Mouse (Mus musculus) liver, embryonic 16.5 days (tissue): ENCODE results near the gene Itgb7. TPM values are rescaled to one million over a fixed set of nuclear protein-coding genes. Genes with fewer than 3 reads are reported as not detected.

Source experiments
- ATAC-seq: fragments of 200-750 bp; cut with Nextera tagmentation; 2 replicates; pipeline ENCODE4 v1.8.0; 2017; ENCODE audit warnings: low read depth, mild to moderate bottlenecking, moderate number of reproducible peaks, moderate library complexity
- H3K27ac ChIP-seq: fragments of 300-500 bp; sonication (generic); 2 replicates; pipeline ENCODE4 v1.5.1; 2014; ENCODE audit warnings: mild to moderate bottlenecking, low read length
- H3K27me3 ChIP-seq: fragments of 300-500 bp; sonication (generic); 2 replicates; pipeline ENCODE4 v1.6.1; 2014; ENCODE audit warnings: low read depth, low read length, mixed read lengths; ENCODE audit not compliant: control insufficient read depth, insufficient read depth
- H3K36me3 ChIP-seq: fragments of 300-500 bp; sonication (generic); 2 replicates; pipeline ENCODE4 v1.6.1; 2014; ENCODE audit warnings: mild to moderate bottlenecking; ENCODE audit not compliant: control insufficient read depth, insufficient read depth
- H3K4me1 ChIP-seq: fragments of 300-500 bp; sonication (generic); 2 replicates; pipeline ENCODE4 v1.6.1; 2014; ENCODE audit warnings: low read depth, low read length, mixed read lengths; ENCODE audit not compliant: control insufficient read depth
- H3K4me2 ChIP-seq: fragments of 300-500 bp; sonication (generic); 2 replicates; pipeline ENCODE4 v1.6.1; 2014; ENCODE audit warnings: low read depth, low read length, mixed read lengths
- H3K4me3 ChIP-seq: fragments of 300-500 bp; sonication (generic); 2 replicates; pipeline ENCODE4 v1.5.1; 2014; ENCODE audit warnings: low read depth, mild to moderate bottlenecking, low read length
- H3K9ac ChIP-seq: fragments of 300-500 bp; sonication (generic); 2 replicates; pipeline ENCODE4 v1.6.1; 2014; ENCODE audit warnings: low read depth, low read length
- H3K9me3 ChIP-seq: fragments of 300-500 bp; sonication (generic); replicated peaks from 2 replicates; pipeline ENCODE4 v1.6.1; 2016; ENCODE audit warnings: low read length; ENCODE audit not compliant: control insufficient read depth
- WGBS: fragments of 180-500 bp; shearing (Covaris S2); extraction: QIAGEN DNeasy Blood & Tissue Kit; methylation state at CpG from one replicate; pipeline ENCODE4 v1.1.7; 2014; ENCODE audit not compliant: insufficient replicate concordance; 5-methylcytosine and 5-hydroxymethylcytosine counted together
- polyA plus RNA-seq: library from polyadenylated mRNA; unstranded; fragments of >200 nt; fragmentation: Nextera tagmentation; extraction: Ambion mirVana; gene quantifications from 2 replicates; pipeline ENCODE4 v1.2.1, GENCODE M21; 2015

The Itgb7 gene
- 5.5 and 5.6 TPM in 2 replicates for polyA plus RNA-seq

GRCm38 (mm10) chr15:102231748-102232147 is at the start of gene Itgb7:
Itgb7 (minus strand) TSS chr15:102231944.
- 7% methylated on average over 6 of the region's 6 CpGs for WGBS
- no peaks in the 10 kb centered on the region for H3K9me3 ChIP-seq
- no peak within 1 kb of the TSS for H3K27ac ChIP-seq
- no peaks in the 10 kb centered on the region for H3K27me3 ChIP-seq
- peaks cover 33% of the 10 kb centered on the region for H3K4me1 ChIP-seq
- peak within 1 kb of the TSS; percentile 29 for H3K4me3 ChIP-seq
- H3K36me3 ChIP-seq = no peaks in the 10 kb centered on the region
- H3K4me2 ChIP-seq = peak within 1 kb of the TSS; percentile 47
- H3K9ac ChIP-seq = no peak within 1 kb of the TSS
- peak; percentile 92 for ATAC-seq

GRCm38 (mm10) chr15:102280623-102281022 is 48.9 kb upstream of the Itgb7 start:
- Histone ChIP-seq H3K4me2 (peak overlapping the region; percentile 90; the same call in 1 of the 2 replicates), H3K36me3 (no peaks in the 10 kb centered on the region; the same call in 1 of the 2 replicates), H3K4me1 (peaks cover 33% of the 10 kb centered on the region), H3K9ac (no peak overlapping the region; the same call in 1 of the 2 replicates), H3K27me3 (no peaks in the 10 kb centered on the region), H3K4me3 (no peak overlapping the region; the same call in 1 of the 2 replicates), H3K27ac (no peak overlapping the region), H3K9me3 (no peaks in the 10 kb centered on the region)
- 84% methylated on average over 19 of the region's 19 CpGs for WGBS
- ATAC-seq = no peak

GRCm38 (mm10) chr15:102279783-102280520 is 48.2 kb upstream of the Itgb7 start:
- WGBS = 15% methylated on average over 13 of the region's 13 CpGs
- no peaks in the 10 kb centered on the region for H3K9me3 ChIP-seq
- H3K27me3 ChIP-seq = no peaks in the 10 kb centered on the region
- peak; percentile 20 for ATAC-seq
- peak overlapping the region; percentile 62 for H3K27ac ChIP-seq
- H3K4me2 ChIP-seq = peak overlapping the region; percentile 90
- H3K9ac ChIP-seq = peak overlapping the region; percentile 78
- peaks cover 33% of the 10 kb centered on the region for H3K4me1 ChIP-seq
- H3K36me3 ChIP-seq = no peaks in the 10 kb centered on the region; the same call in 1 of the 2 replicates
- H3K4me3 ChIP-seq = peak overlapping the region; percentile 76

- ATAC-seq = peak; percentile 94
- H3K9me3 ChIP-seq = no peaks in the 10 kb centered on the region
- H3K4me3 ChIP-seq = peak within 1 kb of the TSS; percentile 76
- under 1% methylated on average over 58 of the region's 65 CpGs for WGBS
- H3K36me3 ChIP-seq = no peaks in the 10 kb centered on the region; the same call in 1 of the 2 replicates
- peak within 1 kb of the TSS; percentile 78 for H3K9ac ChIP-seq
- H3K27ac ChIP-seq = peak within 1 kb of the TSS; percentile 62
- no peaks in the 10 kb centered on the region for H3K27me3 ChIP-seq
- peak within 1 kb of the TSS; percentile 90 for H3K4me2 ChIP-seq
- peaks cover 33% of the 10 kb centered on the region for H3K4me1 ChIP-seq
These were observed 47.5 kb upstream of the Itgb7 start, which contains the start of gene Mfsd5 for GRCm38 (mm10) chr15:102279092-102279782. Mfsd5 (plus strand) TSS chr15:102279454.

GRCm38 (mm10) chr15:102278726-102279091 is 47.0 kb upstream of the Itgb7 start:
- Histone ChIP-seq H3K4me3 (peak overlapping the region; percentile 76), H3K4me2 (peak overlapping the region; percentile 90), H3K9ac (peak overlapping the region; percentile 78), H3K27ac (peak overlapping the region; percentile 41), H3K27me3 (no peaks in the 10 kb centered on the region), H3K9me3 (no peaks in the 10 kb centered on the region), H3K36me3 (no peaks in the 10 kb centered on the region; the same call in 1 of the 2 replicates), H3K4me1 (peaks cover 33% of the 10 kb centered on the region)
- no peak for ATAC-seq
- 18% methylated on average over 7 of the region's 7 CpGs for WGBS

DNA sequence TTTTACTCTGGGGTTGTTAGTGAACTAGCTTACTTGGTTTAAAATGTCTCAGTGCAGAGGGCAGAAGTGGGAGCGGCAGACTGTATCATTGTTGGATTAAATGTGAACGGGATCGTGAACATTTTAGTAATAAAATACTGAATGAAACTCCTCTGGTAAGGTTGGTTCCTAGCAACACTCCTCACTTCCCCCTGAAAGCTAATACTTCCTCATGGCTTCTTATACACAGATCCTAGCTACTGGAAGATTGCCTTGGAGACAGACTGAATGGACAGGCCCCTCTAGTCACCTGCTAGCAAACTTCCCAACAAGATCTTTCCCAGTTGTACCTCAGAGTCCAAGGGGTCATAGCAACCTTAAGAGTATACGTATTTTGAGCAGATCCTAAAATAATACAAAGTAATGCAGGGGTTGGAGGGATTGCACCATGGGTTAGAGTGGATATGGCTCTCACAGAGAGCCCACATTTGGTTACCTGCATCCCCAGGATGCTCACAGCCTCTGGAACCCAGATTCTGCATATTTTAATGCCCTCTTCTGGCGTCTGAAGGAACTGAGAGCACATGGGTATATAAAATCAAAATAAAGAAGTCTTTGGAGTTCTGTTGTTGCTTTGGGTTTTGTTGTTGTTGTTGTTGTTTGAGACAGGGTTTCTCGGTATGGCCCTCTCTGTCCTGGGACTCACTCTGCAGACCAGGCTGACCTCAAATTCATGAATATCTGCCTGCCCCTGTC is 42.4 kb upstream of the Itgb7 start:
- no peak for ATAC-seq
- H3K9me3 ChIP-seq = no peaks in the 10 kb centered on the region
- 63% methylated on average over 6 of the region's 6 CpGs for WGBS
- no peaks in the 10 kb centered on the region for H3K36me3 ChIP-seq
- H3K4me3 ChIP-seq = no peak overlapping the region
- peaks cover 5% of the 10 kb centered on the region for H3K4me1 ChIP-seq
- H3K27ac ChIP-seq = no peak overlapping the region
- H3K4me2 ChIP-seq = no peak overlapping the region
- H3K27me3 ChIP-seq = peaks cover 22% of the 10 kb centered on the region
- no peak overlapping the region for H3K9ac ChIP-seq

DNA sequence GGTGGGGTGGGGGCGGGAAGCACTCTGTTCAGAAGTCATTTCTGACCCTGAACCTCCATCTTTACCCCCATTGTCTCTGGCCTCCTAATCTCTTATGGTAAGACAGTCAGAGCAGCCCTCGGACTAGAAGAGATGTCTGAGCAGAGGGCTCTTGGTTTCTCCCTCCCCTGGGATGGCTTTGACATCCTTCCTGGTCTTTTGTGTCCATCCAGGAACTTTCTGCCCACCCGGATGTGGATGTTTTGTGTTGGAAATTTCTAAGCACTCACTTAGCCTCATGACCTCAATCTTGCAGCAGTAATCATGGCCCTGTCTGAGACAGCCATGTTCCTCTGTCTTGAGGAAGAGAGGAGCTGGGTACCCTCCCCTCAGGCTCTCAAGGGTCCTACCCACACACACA is 39.7 kb upstream of the Itgb7 start:
- no peak for ATAC-seq
- Histone ChIP-seq H3K4me1 (no peaks in the 10 kb centered on the region), H3K27ac (no peak overlapping the region), H3K36me3 (no peaks in the 10 kb centered on the region), H3K4me3 (no peak overlapping the region), H3K9ac (no peak overlapping the region), H3K4me2 (no peak overlapping the region), H3K27me3 (peaks cover 22% of the 10 kb centered on the region), H3K9me3 (no peaks in the 10 kb centered on the region)
- WGBS = 26% methylated on average over 3 of the region's 3 CpGs

- no peak for ATAC-seq
- peaks cover 22% of the 10 kb centered on the region for H3K27me3 ChIP-seq
- H3K4me3 ChIP-seq = no peak within 1 kb of the TSS
- no peaks in the 10 kb centered on the region for H3K9me3 ChIP-seq
- no peak within 1 kb of the TSS for H3K27ac ChIP-seq
- no peaks in the 10 kb centered on the region for H3K36me3 ChIP-seq
- 0 out of 2 replicates have a peak within 1 kb of the TSS, but pooled peaks have one; percentile 2 for H3K4me2 ChIP-seq
- WGBS = 27% methylated on average over 21 of the region's 21 CpGs
- H3K9ac ChIP-seq = no peak within 1 kb of the TSS
- H3K4me1 ChIP-seq = no peaks in the 10 kb centered on the region
These were observed 38.7 kb upstream of the Itgb7 start, which contains the start of gene Gm9918 for GRCm38 (mm10) chr15:102270274-102270960. Gm9918 (plus strand) TSS chr15:102270563.
